Mouse (Mus musculus) thymus, postnatal 14 days (tissue): ENCODE data around the gene Adgrf1.
A peak's percentile ranks its signal among the peaks of the same experiment; 100 is the strongest.

ENCODE experiments used
- DNase-seq: peaks from one replicate; pipeline ENCODE4 v3.0.0; 2021

The Adgrf1 gene

DNA sequence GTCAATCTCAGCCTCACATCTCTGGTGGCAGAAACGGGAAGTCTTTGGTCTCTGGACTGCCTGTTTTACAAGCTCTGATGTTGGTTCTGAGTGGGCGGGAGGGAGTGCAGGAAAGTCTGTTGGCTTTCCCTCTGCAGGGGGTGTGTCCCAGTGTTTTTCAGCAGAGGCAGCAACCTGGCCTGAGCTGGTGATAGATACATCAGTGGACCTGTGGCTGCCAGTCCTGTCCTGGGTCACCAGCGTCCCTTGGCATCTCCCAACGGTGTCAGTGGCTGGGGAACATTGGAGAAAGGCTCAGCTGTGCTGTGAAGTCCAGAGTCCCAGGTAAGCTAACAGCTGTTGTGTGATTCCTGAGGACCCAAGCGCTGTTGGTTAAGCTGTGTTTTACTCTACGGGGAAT is at the start of gene Adgrf1:
Gene Adgrf1 (plus strand): TSS at position 169 of the 400 bp plus-strand sequence.
- no peak for DNase-seq

DNA sequence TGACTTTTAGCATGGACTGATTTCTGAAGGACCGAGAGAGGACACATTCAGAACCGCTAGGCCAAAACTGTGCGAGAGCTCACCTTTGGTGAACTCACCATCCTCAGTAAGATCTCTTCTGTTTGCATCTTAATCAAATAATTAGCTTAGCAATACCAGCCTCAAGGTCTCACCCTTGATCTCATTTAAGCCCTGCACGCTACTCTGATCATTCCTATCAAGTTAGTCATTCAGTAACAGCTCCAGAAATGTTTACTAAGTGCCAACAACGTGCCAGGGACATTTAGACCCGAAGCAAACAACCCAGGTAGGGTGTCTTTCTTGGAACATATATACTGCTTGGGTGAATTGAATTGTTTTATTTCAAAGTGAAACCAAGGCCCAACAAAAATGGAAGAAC is 44.0 kb upstream of the Adgrf1 start:
- DNase-seq, result no peak

DNA sequence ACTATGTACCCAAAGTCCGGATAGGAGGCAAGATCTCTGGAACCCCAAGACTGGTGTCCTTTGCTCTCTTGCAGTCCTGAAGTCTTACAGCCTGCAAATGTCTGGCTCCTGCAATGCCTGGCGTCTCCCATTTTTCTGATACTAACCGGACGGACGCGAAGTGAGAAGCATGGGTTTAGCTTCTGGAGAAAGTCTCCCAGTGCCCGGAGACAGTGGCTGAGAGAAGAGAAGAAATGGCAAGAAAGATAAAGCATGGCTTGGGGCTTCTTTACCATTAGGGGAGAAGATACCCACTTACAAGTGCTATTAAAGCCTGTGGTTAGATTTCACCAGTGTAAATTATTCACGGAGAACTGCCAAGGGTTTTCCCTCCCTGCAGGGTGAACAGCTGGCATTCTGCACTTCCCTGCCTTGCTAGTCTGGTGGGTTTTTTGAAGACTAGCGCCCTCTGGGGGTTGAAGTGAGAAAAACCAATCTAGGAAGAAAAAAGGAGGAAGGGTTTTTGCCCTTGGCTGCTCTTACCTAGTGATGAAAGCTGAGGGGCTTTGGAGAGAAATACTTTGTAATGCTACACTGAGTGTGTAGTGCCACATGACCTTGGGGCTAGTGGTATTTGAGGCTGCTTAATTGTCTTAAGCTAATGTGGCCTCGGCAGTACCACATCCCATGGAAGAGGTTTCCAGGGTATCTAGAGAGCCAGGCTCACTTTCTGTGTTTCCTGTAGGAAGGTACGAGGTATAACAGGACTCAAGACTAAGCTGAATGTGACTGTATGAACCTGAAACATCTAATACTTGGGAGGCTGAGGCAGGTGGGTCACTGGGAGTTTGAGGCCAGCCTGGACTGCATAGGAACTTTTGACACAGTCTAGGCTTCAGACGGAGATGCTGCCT is 40.3 kb upstream of the Adgrf1 start:
- DNase-seq, result peak; percentile 69

DNA sequence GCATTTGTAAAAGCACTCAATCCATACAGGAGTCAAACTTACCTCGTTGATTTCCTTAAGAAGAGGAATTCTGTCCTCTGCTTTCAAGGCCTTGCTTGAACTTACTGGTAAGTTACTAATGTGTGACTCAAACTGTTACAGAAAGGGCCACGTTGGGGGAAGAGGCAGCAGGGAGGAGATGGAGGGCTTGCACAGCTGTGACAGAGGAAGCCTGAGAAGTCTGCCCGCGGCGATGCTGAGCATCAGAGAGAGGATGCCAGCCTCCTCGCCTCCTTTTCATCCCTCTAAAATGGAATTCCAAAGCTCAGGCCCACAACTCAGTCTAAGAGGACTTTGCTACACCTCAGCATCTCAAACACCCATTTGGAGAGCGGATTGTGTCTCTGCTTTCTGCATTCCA is 39.3 kb upstream of the Adgrf1 start:
- DNase-seq, result peak; percentile 57

DNA sequence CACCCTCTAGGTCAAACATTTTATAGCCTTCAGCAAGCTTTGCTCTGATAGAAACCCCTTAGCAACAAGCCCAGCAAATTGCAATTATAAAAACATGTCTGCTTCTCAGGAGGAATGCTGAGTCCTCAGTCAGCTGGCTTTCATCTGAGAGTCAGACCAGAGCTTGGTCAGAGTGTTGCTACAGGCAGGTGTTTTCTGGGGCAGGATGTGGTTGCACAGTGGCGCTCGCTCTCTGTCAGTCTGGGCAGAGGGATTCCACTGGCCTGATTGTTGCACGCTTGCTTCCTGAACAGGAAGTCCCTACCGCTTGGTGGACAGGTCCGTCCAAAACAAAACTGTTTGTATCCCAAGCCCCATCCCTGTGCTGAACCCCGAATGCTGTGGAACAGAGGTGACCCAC is 37.4 kb upstream of the Adgrf1 start:
- DNase-seq, result peak; percentile 78

DNA sequence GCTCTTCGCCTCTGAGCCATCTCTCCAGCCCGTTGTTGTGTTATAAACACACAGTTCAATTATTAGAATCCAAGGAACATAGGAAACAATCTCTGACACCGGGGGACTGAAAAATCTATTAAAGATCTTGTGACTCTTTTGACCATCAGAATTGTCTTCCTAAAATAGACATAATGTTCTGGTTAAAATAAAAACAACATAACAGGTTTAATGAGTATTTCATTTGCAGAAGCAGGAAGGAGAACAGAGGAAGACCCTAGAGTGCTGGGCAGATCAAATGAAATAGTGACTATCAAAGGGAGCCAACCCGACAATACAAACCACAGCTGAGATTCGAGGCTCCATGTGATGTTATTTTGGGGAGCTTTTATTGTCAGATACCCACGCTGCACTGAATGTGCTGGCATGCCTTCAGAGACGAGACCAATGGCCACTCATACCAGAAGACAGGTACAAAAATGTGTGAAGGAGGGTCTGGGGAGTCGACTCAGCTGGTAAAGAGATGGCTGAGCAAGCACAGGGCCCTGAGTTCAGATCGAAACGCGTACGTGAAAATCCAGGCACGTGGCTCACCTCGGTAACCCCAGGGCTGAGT is 33.4 kb upstream of the Adgrf1 start:
- no peak for DNase-seq

DNA sequence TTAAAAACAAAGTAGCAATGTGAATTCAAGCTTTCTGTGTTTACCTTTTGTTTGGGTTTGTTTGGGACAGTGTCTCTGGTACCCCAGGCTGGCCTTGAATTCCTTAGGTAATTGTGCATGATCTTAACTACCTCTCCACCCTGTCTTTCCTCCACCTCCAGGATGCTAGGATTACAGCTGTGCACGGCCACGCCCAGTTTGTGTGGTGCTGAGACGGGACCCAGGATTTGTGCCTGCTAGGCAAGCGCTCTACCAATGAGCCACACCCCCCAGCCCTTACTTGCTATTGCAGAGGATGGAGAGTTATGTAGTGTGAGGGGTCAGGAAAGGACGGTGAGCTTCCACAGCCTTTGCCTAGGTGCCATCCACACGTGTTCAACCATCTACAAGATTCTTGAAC is 31.1 kb upstream of the Adgrf1 start:
- DNase-seq, result no peak

DNA sequence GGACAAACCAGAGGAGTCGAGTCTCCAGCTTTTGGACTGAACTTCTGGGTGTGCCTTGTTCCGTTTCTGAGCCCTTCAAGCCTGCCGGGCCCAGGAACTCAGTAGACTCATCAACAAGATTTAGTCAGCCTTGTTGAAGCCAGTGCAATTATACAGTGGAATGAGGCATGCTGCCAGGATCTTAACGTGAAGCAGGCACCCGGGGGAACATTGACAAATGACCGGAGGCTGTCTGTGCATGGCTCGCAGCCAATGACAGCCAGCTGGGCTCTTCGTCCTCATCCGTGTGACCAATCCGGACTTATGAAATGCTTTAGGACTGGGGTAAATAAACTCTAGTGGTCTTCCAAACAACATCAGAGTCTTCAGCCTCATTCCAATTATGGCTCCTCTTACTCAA is 29.0 kb upstream of the Adgrf1 start:
- no peak for DNase-seq

DNA sequence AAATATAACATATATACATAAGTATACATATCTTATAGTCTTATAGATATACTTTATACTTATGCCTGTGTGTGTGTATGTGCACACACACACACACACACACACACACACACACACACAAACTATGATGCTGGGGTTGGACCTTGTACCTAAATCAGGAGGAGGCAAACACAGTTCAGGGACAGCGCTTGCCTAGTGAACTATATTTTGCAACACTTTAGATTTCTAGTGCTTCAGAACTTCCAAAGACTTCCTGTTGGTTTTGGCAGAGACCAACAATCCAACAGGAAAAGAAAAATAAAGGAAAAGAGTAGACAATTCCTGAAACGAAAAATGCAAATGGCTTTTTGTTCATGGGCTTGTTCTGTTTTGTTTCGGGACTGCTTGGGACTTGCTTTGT is 27.5 kb upstream of the Adgrf1 start:
- DNase-seq, result no peak

DNA sequence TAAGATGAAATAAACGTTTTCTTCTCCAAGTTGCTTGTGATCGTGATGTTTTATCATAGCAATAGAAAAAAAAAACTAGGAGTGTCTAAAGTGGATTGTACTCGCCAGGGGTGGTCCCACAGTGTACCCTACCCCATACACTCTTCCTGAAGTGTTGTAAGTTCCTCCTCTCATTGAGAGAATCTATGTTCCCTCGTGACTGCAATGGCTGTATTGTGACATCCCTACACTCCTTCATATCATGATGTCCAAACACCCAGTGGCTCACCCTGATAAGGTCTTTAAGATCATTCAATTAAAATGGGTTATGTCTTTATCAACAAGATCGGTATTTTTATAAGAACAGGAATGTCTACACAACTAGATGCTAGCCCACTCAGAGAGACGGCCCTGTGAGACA is 24.8 kb upstream of the Adgrf1 start:
- no peak for DNase-seq

DNA sequence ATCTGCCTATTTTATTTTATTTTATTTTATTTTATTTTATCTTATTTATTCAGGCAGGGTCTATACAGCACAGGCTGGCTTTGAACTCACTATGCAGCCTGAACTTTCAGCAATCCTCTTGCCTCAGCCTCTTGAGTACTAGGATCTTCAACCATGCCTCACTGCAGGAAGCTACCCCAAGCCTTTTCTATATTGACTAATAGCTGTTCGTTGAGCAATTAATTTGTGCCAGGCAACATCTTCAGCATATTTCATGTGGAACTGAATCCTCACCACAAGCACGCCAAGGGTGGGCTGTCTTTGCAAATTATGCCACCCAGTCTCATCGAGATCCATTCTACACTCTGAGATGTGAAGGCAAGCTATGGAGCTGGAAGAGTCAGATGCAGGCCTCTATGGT is 22.9 kb upstream of the Adgrf1 start:
- DNase-seq, result no peak

DNA sequence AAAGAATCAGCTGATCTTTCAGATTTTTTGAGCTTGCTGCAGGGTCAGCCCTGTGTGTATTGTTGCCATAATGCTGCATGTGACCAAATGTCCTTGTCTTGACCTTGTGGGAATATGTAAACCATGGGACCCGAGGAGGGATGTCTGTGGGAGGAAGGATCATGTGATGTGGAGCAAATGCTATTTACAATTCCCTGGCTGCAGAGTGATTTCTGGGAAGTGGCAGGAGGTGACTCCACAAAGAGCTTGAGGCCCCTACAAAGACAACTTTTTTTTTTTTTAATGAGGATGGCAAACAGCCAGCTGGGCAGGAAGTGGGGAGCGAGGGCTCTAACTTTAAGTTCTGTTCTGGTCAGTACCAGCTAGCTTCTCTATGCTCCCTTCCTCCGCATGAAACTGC is 20.5 kb upstream of the Adgrf1 start:
- DNase-seq, result no peak

DNA sequence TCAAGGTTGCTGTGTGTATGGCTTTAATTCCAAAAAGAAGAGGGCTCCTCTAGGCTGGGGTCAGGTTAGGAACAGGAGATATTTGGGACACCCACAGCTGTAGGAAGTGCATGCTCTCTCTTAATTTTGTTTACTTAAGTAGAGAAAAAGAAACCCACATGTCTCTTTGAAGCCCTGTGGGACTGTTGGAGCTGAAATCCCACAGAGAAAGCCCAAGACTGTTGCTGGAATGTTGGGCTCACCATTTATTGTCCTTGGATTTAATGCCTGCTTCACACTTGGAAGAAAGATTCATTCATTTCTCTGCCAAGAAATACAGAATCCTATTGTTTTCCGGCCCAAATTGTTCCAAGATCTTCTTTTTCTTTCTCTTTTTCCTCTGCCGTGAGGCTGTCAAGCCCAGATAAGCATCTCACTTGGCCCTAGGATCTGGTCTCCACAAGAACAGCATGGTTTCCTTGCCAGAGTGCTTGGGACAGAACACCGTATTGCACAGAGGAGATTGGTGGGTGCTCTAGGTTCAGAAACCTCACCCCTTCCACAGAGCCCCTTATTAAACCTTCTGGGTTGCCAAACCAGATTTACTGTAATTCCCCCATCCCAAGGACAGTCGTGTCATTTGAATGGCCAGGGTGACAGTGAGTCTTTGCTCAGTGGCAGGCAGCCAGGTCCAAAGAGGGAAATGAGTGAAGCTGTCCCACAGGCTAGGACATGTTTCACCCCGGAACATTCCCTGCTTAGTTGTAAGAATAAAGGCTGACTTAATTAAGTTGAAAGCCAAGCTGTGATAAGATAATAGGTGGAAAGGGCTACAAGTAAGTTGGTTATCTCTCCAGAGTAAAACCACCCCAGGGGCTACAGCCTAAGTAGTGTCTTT is 18.6 kb upstream of the Adgrf1 start:
- no peak for DNase-seq

DNA sequence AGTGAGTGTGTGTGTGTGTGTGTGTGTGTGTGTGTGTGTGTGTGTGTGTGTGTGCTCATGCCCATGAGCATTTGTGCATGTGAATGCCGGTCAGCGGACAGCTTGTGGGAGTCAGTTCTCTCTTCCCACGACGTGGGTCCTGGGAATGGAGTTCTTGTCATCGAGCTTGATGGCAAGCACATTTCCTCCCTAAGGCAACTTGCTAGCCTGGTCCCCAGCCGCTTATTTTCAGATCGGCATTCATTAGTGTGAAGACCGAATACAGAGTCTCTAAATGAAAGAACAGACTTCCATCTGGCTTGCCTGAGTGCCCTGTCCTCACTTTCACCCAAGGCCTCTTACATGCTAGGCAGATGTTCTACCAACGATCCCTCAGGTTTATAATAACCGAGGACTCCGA is 17.3 kb upstream of the Adgrf1 start:
- no peak for DNase-seq

DNA sequence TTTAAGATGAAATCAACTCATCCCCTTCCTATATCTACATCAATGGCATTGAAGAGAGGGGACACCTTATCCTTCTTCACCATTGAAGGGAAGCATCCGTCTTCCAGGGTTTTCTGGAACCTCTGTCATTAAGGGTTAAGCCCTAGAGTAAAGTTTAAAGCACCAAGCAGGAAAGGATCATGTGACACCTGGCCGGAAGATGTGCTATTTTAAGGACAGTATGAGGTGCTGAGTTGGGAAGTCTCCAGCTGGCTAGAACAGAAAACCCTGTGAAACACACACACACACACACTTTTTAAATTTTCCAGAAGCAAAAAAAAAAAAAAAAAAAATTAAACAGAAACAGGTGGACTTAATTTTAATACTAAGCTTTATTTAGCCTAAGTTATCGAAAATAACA is 15.9 kb upstream of the Adgrf1 start:
- DNase-seq, result peak; percentile 45

DNA sequence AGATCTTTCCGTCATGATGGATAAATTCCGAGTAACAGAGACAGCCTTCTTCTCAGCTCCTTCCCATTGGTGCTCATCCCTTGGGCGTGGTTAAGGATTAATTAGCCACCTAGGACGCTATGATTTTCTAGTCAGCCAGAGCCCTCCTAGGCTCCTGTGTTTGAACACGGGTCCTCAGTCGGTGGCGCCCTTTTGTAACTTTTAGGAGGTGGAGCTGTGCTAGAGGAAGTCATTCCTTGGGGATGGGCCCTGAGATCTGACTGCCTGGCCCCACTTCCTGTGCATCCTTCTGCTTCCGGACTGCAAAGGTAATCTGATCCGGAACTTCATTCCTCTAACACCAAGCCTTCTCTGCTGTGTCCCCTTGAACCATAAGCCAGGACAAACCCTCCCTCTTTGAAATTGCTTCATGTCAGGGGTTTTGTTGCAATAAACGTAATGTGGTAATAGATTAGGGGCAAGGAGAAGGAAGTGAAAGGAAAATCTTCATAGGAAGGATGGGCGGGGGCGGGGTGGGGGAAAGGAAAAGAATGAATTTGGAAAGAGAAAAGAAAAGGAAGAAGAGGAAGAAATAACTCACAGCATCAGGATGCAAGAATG is 13.5 kb upstream of the Adgrf1 start:
- DNase-seq, result no peak

DNA sequence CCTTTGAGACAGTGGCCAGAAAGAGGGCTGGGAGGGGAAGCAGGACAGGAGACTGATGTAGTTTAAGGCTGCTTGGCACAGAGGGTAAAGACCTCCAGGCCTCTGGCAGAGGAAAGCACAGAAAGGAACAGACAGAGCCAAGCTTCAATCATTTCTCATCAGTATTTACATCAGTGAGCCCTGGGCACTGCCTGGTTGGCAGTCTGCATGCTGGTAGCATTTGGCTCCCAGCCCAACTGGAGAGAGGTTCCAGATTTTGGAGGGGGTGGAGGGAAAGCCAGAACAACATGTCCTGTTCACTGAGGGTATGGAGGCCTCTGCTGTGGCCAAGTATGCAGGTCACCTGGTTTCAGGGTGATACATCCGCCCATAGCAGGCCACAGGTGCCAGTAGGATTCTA is 12.4 kb upstream of the Adgrf1 start:
- no peak for DNase-seq

DNA sequence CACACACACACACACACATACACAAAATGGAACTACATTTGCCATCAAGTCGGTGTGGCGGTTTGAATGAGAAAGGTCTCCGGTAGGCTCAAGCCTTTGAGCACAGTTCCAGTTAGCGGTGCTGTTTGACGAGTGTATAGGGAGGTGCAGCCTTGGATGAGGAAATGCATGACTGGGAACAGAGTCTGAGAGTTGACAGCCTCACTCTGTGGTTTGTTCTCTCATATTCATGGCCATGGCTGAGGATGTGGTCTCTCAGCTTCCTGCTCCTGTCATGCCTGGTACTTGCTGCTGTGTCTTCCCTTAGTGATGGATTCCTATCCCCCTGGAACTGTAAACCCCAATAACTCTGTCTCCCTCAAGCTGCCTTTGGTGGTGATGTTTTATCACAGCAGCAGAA is 8.2 kb upstream of the Adgrf1 start:
- DNase-seq, result peak; percentile 31

DNA sequence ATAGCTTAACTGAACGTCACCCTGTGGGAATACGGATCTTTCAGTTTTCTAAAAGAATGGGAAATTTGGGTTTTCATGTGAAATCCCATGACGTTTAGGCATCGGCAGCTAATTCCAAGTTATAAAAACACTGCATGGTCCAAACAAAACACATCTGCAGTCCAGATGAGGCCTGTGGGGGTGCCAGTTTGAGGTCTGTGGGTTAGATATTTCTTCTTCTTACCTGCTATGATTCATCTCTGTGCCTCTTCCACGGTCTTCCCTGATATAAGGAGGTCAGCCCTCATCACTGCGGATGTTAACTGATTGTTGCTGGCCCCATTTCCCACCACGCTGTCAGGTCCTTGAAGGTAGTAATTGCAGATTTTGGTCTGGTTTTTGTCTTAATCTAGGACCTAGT is 5.4 kb upstream of the Adgrf1 start:
- no peak for DNase-seq

DNA sequence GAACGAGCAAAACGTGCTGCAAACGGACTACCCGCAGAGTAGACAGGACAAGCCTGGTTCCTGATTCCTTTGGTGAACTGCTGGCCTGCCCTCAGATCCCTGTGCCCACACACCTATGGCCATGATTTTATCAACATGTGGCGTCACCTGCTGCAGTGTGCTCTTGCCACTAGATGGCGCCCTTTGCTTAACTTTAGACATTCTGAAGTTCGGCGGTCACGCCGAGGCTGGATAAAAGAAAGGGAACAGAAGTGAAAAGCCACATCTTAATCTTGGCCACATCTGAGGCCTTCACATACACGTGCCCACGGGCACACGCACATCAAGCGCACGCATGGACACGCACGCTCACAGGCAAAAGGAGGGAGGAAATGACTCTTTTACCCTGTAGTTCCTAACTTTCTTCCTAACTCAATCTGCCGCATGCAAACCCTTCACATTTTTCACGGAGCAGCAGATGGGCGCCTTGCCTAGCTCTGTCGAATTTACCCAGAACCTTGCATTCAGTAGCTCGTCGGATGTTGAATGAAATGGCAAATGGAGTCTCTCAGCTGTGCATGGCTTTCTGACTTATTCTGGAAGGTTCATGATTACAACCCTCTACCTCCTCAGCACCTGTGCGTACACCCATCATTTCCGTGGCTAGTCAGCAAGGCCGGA is 4.8 kb upstream of the Adgrf1 start:
- peak; percentile 79 for DNase-seq

DNA sequence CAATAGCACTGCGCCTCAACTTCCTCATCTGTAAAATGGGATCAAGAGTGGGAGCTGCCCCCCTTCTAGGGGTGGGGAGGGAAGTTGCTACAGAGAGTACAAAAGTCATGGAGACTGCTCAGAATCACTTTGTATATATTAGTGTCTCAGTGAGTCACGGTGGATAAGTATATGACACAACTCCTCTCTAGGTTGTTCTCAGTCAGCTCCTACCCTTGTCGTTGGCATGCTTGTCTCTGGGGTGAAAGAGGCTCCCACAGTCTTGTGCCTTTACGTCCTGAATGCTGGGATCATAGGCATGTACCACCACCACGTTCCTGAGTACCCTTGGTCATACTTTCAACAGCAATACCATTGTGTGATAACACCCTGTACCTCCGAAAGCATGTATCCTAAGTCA is 4.2 kb upstream of the Adgrf1 start:
- DNase-seq, result no peak

DNA sequence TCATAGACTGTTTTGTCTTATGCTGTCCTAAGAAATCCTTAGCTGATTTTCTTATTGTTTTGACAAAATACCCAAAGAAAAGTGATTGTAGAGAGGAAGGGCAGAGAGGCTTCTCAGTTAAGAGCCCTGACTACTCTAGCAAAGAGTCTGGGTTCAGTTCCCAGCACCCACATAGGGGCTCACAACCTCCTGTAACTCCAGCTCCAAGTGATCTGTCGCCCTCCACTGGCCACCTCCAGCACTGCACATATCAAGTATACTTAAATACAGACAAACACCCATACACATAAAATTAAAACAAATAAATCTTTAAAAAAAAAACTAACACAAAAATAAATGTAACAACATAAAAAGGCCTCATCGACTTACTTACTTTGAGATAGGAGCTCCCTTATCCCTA is 3.5 kb upstream of the Adgrf1 start:
- DNase-seq, result peak; percentile 30
